Mouse (Mus musculus): Measurements from ENCODE around the gene Runx2. TPM values are rescaled to one million over a fixed set of nuclear protein-coding genes. Genes with fewer than 3 reads are reported as not detected.

Gene Runx2
- polyA plus RNA-seq, 1 experiment, result 21.5 TPM

DNA sequence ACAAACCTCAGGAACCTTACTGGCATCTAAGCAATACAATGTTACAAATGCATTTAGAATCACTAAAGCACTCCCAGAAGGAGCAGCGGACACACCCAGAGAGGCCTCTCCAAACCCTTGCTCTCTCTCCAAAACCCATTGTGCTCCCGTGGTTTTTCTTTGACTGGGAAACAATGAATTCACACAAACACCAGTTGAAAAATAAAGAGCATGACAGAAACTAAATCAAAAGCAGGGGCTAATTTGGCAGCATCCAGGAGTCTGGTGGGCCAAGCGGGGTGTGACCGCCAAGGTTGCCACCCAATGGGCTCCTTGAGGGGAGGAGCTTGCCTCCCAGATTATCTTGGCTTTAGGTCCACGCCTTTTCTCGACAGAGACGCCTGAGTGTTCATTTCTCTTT is 341.9 kb downstream of the Runx2 start:
- H3K4me1 ChIP-seq (ENCODE audit: control insufficient read depth, insufficient read depth, low read length), result no peaks in the 10 kb centered on the region
- no peak overlapping the region for H3K27ac ChIP-seq (ENCODE audit: control insufficient read depth, insufficient read depth, low read depth, low read length, poor library complexity)
- 89% methylated on average over 7 of the region's 7 CpGs for WGBS
- no peak overlapping the region for H3K4me3 ChIP-seq (replicated peaks; ENCODE audit: control insufficient read depth, low read depth, low read length)
- TF ChIP-seq POLR2A (IDR thresholded peaks at IDR 0.05; ENCODE audit: borderline replicate concordance, control insufficient read depth, low read depth, low read length), result no peak
- TF ChIP-seq CTCF (IDR thresholded peaks at IDR 0.05; ENCODE audit: control insufficient read depth, insufficient read depth, low read length), result no peak

DNA sequence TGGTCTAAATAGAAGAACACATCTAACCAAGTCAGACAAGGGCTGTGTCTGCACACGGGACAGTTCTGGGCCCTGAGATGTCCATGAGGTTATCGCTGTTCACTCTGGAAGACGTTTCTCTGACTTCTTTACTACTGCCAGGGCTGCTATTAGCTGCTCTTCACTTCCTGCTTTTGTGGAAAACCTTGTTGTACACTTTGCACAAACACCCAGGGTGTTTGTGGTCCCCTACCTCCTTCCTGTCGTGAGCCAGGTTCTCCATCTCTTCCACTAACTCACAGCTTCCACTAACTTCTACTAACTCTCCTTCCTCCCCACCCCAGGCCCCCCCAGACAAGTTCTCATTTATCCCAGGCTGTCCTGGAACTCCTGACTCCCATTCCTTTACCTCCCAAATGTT is 350.9 kb downstream of the Runx2 start:
- WGBS, result 33% methylated on average over 4 of the region's 4 CpGs
- Histone ChIP-seq H3K27ac (ENCODE audit: control insufficient read depth, insufficient read depth, low read depth, low read length, poor library complexity) (no peak overlapping the region), H3K4me1 (ENCODE audit: control insufficient read depth, insufficient read depth, low read length) (no peaks in the 10 kb centered on the region), H3K4me3 (replicated peaks; ENCODE audit: control insufficient read depth, low read depth, low read length) (no peak overlapping the region)
- TF ChIP-seq POLR2A (IDR thresholded peaks at IDR 0.05; ENCODE audit: borderline replicate concordance, control insufficient read depth, low read depth, low read length), result no peak

DNA sequence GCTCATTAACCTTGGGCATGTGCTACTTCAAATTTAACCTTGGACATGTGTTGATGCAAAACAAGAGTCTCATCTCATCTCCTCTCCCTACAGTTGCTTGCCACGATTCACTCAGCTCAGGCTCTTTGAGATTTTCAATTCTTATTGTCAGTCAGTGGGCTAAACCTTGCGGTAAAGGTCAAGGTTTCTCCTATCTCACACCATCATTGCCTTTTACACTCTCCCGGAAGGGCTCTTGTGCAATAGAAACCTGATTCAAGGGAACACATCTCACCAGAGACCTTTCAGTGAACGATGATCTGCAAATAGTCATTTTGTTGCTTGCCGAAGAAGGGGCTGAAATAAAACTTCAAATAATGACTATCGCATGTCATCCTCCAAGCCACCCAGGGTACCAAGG is 354.4 kb downstream of the Runx2 start:
- Histone ChIP-seq H3K4me3 (replicated peaks; ENCODE audit: control insufficient read depth, low read depth, low read length) (no peak overlapping the region), H3K27ac (ENCODE audit: control insufficient read depth, insufficient read depth, low read depth, low read length, poor library complexity) (no peak overlapping the region), H3K4me1 (ENCODE audit: control insufficient read depth, insufficient read depth, low read length) (no peaks in the 10 kb centered on the region)
- TF ChIP-seq CTCF (IDR thresholded peaks at IDR 0.05; ENCODE audit: control insufficient read depth, insufficient read depth, low read length) (no peak), POLR2A (IDR thresholded peaks at IDR 0.05; ENCODE audit: borderline replicate concordance, control insufficient read depth, low read depth, low read length) (no peak)
- 74% methylated on average over 6 of the region's 6 CpGs for whole genome bisulfite sequencing

DNA sequence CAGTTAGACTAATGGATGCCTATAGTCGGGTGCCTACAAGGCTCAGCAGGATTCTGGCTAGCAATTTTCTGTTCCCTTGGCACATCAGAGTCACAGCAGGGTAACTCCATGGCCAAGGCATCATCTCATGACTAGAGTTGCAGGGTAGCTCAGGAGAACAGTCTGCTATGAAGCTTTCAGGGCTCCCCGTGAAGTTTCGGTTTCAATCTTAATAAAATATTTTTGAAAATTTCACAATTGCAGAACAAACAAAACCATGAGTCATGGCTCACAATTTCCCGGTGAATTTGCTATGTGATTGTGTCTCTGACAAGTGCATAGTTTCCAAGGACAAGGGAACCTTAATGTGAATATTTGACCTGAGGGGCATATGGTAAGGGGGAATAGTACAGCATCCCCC is 355.6 kb downstream of the Runx2 start:
- Histone ChIP-seq H3K27ac (ENCODE audit: control insufficient read depth, insufficient read depth, low read depth, low read length, poor library complexity) (no peak overlapping the region), H3K4me3 (replicated peaks; ENCODE audit: control insufficient read depth, low read depth, low read length) (no peak overlapping the region), H3K4me1 (ENCODE audit: control insufficient read depth, insufficient read depth, low read length) (no peaks in the 10 kb centered on the region)
- 17% methylated on average over 4 of the region's 4 CpGs for WGBS
- no peak for TF ChIP-seq CTCF (IDR thresholded peaks at IDR 0.05; ENCODE audit: control insufficient read depth, insufficient read depth, low read length)
- TF ChIP-seq POLR2A (IDR thresholded peaks at IDR 0.05; ENCODE audit: borderline replicate concordance, control insufficient read depth, low read depth, low read length), result no peak

DNA sequence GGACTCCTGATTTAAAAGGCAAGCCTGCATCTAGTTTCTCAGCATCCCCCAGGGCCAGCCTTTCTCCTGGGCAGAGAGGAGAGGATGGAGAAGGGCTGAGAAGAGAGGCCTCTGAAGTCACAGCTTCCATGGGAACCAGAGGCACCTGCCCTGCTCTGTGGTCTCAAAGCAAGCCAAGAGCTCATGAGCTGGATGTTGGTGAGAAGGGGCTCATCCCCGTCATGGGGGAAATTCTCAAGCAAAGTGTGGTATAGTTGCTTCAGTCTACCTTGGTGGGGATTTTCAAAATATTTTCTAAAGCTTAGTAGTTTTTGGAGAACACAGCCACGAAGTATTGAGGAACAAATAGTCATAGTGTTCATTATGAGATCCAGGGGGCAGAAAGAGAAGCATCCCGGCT is 357.9 kb downstream of the Runx2 start:
- no peak overlapping the region for H3K4me3 ChIP-seq (replicated peaks; ENCODE audit: control insufficient read depth, low read depth, low read length)
- TF ChIP-seq CTCF (IDR thresholded peaks at IDR 0.05; ENCODE audit: control insufficient read depth, insufficient read depth, low read length) (no peak), POLR2A (IDR thresholded peaks at IDR 0.05; ENCODE audit: borderline replicate concordance, control insufficient read depth, low read depth, low read length) (no peak)
- no peaks in the 10 kb centered on the region for H3K4me1 ChIP-seq (ENCODE audit: control insufficient read depth, insufficient read depth, low read length)
- 69% methylated on average over 3 of the region's 3 CpGs for WGBS
- H3K27ac ChIP-seq (ENCODE audit: control insufficient read depth, insufficient read depth, low read depth, low read length, poor library complexity), result no peak overlapping the region

DNA sequence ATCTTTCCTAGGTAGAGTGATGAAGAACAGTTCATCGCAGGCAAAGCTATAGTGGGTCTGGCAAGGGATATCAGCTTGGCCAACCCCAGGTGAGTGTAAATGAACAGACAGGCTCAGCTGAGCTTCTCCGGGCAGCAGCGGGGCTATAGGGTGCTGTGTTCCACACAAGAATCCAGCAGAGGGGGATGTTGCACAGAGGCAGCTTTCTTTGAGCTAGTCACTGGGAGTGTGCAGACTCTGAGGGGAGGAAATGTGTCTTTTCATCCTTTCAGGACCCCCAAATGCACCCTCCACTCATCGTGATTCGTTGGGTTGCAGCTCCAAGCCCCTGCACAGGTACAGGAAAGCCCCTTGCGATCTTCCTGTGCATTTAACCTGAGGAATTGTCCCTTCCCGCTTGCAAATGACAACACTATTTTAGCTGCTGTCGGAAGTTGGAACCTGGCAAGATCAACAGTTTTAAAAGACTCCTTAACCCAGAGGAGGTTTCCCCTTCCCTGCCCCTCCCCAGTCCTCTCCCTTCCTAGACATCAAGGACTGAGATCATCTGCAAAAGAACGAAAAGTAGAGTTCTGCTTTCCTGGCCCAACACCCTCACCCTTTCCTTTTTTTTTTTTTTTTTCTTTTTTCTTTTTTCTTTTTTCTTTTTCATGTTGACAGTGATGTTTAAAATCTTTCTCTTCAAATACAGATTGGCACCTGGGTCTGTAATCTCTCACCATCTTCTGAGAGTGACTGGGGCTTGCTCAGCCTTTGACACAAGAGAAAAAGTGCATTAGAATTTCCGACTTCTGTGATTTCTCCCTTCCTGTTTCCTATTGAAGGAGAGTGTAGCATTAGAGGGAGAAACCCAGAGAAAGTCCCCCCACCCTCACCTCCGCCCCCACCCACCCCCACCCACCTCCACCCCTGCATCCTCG is 358.7 kb downstream of the Runx2 start:
- WGBS, result 22% methylated on average over 12 of the region's 12 CpGs
- no peak overlapping the region for H3K4me3 ChIP-seq (replicated peaks; ENCODE audit: control insufficient read depth, low read depth, low read length)
- TF ChIP-seq POLR2A (IDR thresholded peaks at IDR 0.05; ENCODE audit: borderline replicate concordance, control insufficient read depth, low read depth, low read length) (no peak), CTCF (IDR thresholded peaks at IDR 0.05; ENCODE audit: control insufficient read depth, insufficient read depth, low read length) (peak; percentile 62)
- H3K4me1 ChIP-seq (ENCODE audit: control insufficient read depth, insufficient read depth, low read length), result no peaks in the 10 kb centered on the region
- no peak overlapping the region for H3K27ac ChIP-seq (ENCODE audit: control insufficient read depth, insufficient read depth, low read depth, low read length, poor library complexity)

DNA sequence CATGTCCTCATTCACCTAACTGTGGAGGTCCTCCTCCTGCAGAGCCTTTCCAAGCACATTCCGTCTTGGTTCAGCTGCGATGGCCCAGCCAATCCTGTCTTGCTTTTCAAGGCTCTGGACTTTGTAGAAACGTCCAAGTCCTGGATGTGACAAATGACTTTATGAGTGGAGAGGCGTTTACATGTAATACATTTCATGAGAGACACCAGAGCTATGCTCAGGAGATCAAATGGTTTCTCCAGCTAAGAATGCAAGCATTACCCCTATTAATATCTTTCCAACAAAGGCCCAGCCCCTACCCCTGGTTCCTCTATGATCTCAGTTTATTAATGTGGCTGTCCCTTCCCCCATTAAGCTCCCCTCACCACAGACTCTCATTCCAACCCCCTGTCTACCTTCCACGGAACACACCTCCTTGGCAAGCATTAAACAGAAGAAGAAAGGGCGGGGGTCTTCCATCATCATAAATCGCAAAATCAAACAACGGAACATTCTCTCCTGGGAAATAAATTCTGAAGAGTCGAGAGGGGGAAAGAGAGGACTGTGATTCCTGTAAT is 364.6 kb downstream of the Runx2 start:
- 80% methylated on average over 9 of the region's 9 CpGs for WGBS
- no peak for TF ChIP-seq CTCF (IDR thresholded peaks at IDR 0.05; ENCODE audit: control insufficient read depth, insufficient read depth, low read length)
- TF ChIP-seq POLR2A (IDR thresholded peaks at IDR 0.05; ENCODE audit: borderline replicate concordance, control insufficient read depth, low read depth, low read length), result no peak
- no peak overlapping the region for H3K27ac ChIP-seq (ENCODE audit: control insufficient read depth, insufficient read depth, low read depth, low read length, poor library complexity)
- H3K4me1 ChIP-seq (ENCODE audit: control insufficient read depth, insufficient read depth, low read length), result no peaks in the 10 kb centered on the region
- no peak overlapping the region for H3K4me3 ChIP-seq (replicated peaks; ENCODE audit: control insufficient read depth, low read depth, low read length)

Other genes with a start within 250 kb of the Runx2 start
- 9.5 and 12.6 TPM in 2 replicates for gene Supt3, start 37.6 kb downstream of the Runx2 start, polyA plus RNA-seq (2011; ENCODE audit: insufficient read depth, insufficient read length, low replicate concordance, missing spikeins)